Comparison of ENCODE assay signal across 20 mouse cellular contexts in genomic region chr15:7885106-7885505, GRCm38 (mm10).
DNase-seq lines count a peak whose midpoint lies in the region; ATAC-seq and TF ChIP-seq lines count a peak whose summit lies in the region.
"Had no signal": no experiment of that assay in that cellular context is flagged by ENCODE, and none has a peak within 500 bp of the region (broad histone marks: within the 10 kb centered on the region; RNA-seq: fewer than 3 reads in every experiment).

No protein-coding gene starts in this region.

- H3K4me1 ChIP-seq in midbrain, embryonic 10.5 days, result peaks cover 47% of the 10 kb centered on the region
- no peaks in the 10 kb centered on the region for H3K4me1 ChIP-seq in midbrain, embryonic 15.5 days
- H3K4me1 ChIP-seq in hindbrain, embryonic 10.5 days (replicated peaks), result peaks cover 28% of the 10 kb centered on the region
- H3K4me1 ChIP-seq: forebrain, embryonic 13.5 days; intestine, embryonic 15.5 days had no signal

- ATAC-seq in midbrain, embryonic 15.5 days (replicated peaks), result no peak
- ATAC-seq: forebrain, embryonic 13.5 days; forebrain, postnatal 0 days; intestine, embryonic 15.5 days had no signal

- no peak overlapping the region for H3K4me2 ChIP-seq in midbrain, embryonic 15.5 days
- H3K4me2 ChIP-seq: embryonic facial prominence, embryonic 13.5 days; forebrain, embryonic 13.5 days; heart, embryonic 13.5 days; hindbrain, embryonic 14.5 days; intestine, embryonic 15.5 days had no signal

- H3K36me3 ChIP-seq in midbrain, embryonic 10.5 days, result peaks cover 27% of the 10 kb centered on the region
- H3K36me3 ChIP-seq in midbrain, embryonic 15.5 days (replicated peaks), result no peaks in the 10 kb centered on the region
- peaks cover 33% of the 10 kb centered on the region for H3K36me3 ChIP-seq in hindbrain, embryonic 10.5 days

- no peak for TF ChIP-seq CTCF in gastrocnemius, adult 2 months (IDR thresholded peaks at IDR 0.05)

- 39% methylated on average over 10 of the region's 10 CpGs for WGBS in midbrain, embryonic 10.5 days
- WGBS in midbrain, embryonic 15.5 days, result 44% methylated on average over 10 of the region's 10 CpGs
- 59% methylated on average over 10 of the region's 10 CpGs for WGBS in hindbrain, embryonic 10.5 days

- peak overlapping the region; percentile 79 for H3K27ac ChIP-seq in gastrocnemius, adult 2 months
- H3K27ac ChIP-seq in midbrain, embryonic 10.5 days (replicated peaks), result peak overlapping the region; percentile 24; the same call in 1 of the 2 replicates
- H3K27ac ChIP-seq in midbrain, embryonic 15.5 days, result no peak overlapping the region
- H3K27ac ChIP-seq in hindbrain, embryonic 10.5 days, result no peak overlapping the region
- H3K27ac ChIP-seq: embryonic facial prominence, embryonic 13.5 days; forebrain, embryonic 13.5 days; heart, embryonic 13.5 days; hindbrain, embryonic 14.5 days; intestine, embryonic 15.5 days had no signal

- H3K27me3 ChIP-seq in midbrain, embryonic 10.5 days (ENCODE audit: low read depth, poor library complexity, severe bottlenecking), result peaks cover 30% of the 10 kb centered on the region
- H3K27me3 ChIP-seq in midbrain, embryonic 15.5 days (replicated peaks), result no peaks in the 10 kb centered on the region
- H3K27me3 ChIP-seq in hindbrain, embryonic 10.5 days (ENCODE audit: insufficient read depth, poor library complexity, severe bottlenecking), result no peaks in the 10 kb centered on the region
- H3K27me3 ChIP-seq: forebrain, embryonic 13.5 days; heart, embryonic 13.5 days; intestine, embryonic 15.5 days had no signal

- 0 out of 2 replicates have a peak, but pooled peaks cover 3% of the 10 kb centered on the region for H3K9me3 ChIP-seq in midbrain, embryonic 10.5 days (replicated peaks)
- H3K9me3 ChIP-seq in midbrain, embryonic 15.5 days, result no peaks in the 10 kb centered on the region
- H3K9me3 ChIP-seq in hindbrain, embryonic 10.5 days, result 0 out of 2 replicates have a peak, but pooled peaks cover 5% of the 10 kb centered on the region
- H3K9me3 ChIP-seq: embryonic facial prominence, embryonic 13.5 days; forebrain, embryonic 13.5 days; heart, embryonic 13.5 days; intestine, embryonic 15.5 days had no signal

- peak; percentile 75 for DNase-seq in gastrocnemius, adult 2 months
- no peak for DNase-seq in gastrocnemius, postnatal 36 days
- peak; percentile 31 for DNase-seq in midbrain, embryonic 10.5 days (ENCODE audit: low spot score)
- DNase-seq in retina, adult 2 months (ENCODE audit: low read depth, low spot score), result peak; percentile 63
- DNase-seq in retina, postnatal 7 days (ENCODE audit: low read depth, low spot score), result peak; percentile 46
- DNase-seq in hindbrain, embryonic 10.5 days (ENCODE audit: low spot score), result no peak
- DNase-seq in urinary bladder, adult 2 months (ENCODE audit: low spot score), result no peak
- DNase-seq: adrenal gland, adult 2 months; adrenal gland, postnatal 25 days; cerebellum, adult 18-20 months; cerebellum, adult 9-11 months; cerebellum, postnatal 36 days; forebrain, postnatal 0 days; heart, postnatal 4 days had no signal

- intact Hi-C loops in gastrocnemius, adult 2 months (cut with DNase I), result loop anchor here (5.0 kb wide), 1 partner anchor 112 kb away; no protein-coding TSS in a partner anchor
- intact Hi-C loops in gastrocnemius, postnatal 36 days (cut with DNase I), result no loop called here

- no peak overlapping the region for H3K9ac ChIP-seq in midbrain, embryonic 15.5 days
- H3K9ac ChIP-seq: embryonic facial prominence, embryonic 13.5 days; forebrain, embryonic 13.5 days; forebrain, postnatal 0 days; heart, embryonic 13.5 days; hindbrain, embryonic 14.5 days; intestine, embryonic 15.5 days had no signal

- peak overlapping the region; percentile 29 for H3K4me3 ChIP-seq in gastrocnemius, adult 2 months
- no peak overlapping the region for H3K4me3 ChIP-seq in midbrain, embryonic 10.5 days
- no peak overlapping the region for H3K4me3 ChIP-seq in midbrain, embryonic 15.5 days
- H3K4me3 ChIP-seq in hindbrain, embryonic 10.5 days, result no peak overlapping the region
- H3K4me3 ChIP-seq: embryonic facial prominence, embryonic 13.5 days; forebrain, embryonic 13.5 days; heart, embryonic 13.5 days; intestine, embryonic 15.5 days had no signal

Comparison
In these comparisons a context has a peak if more than half of its experiments do, and no peak if none do; other contexts are left out.
1. DNase-seq: peak in gastrocnemius, adult 2 months (single experiment), midbrain, embryonic 10.5 days (single experiment), retina, adult 2 months (single experiment) and retina, postnatal 7 days (single experiment); none in gastrocnemius, postnatal 36 days (0 of 2), hindbrain, embryonic 10.5 days (single experiment) and urinary bladder, adult 2 months (single experiment).
2. H3K27ac ChIP-seq: peak in gastrocnemius, adult 2 months (single experiment) and midbrain, embryonic 10.5 days (single experiment); none in midbrain, embryonic 15.5 days (single experiment) and hindbrain, embryonic 10.5 days (single experiment).